Mouse (Mus musculus): ENCODE data around the gene Scube1. TPM values are rescaled to one million over a fixed set of nuclear protein-coding genes. Genes with fewer than 3 reads are reported as not detected.

The Scube1 gene
- total and polyA plus RNA-seq, 2 experiments from 2014 or later = 9.7 to 28.1 TPM

GRCm38 (mm10) chr15:83758958-83759357 is 34.1 kb upstream of the Scube1 start:
- peak; percentile 35 for DNase-seq
- 13% methylated on average over 4 of the region's 4 CpGs for WGBS
- H3K27me3 ChIP-seq (ENCODE audit: insufficient read depth, low read length) = no peaks in the 10 kb centered on the region
- no peak overlapping the region for H3K27ac ChIP-seq (ENCODE audit: low read depth, low read length)
- H3K4me3 ChIP-seq (ENCODE audit: low read depth, low read length) = no peak overlapping the region
- no peaks in the 10 kb centered on the region for H3K9me3 ChIP-seq (ENCODE audit: low read length)
- no peaks in the 10 kb centered on the region for H3K4me1 ChIP-seq (ENCODE audit: insufficient read depth)
- H3K4me2 ChIP-seq (ENCODE audit: low read depth) = no peak overlapping the region
- H3K9ac ChIP-seq = no peak overlapping the region
- H3K36me3 ChIP-seq (ENCODE audit: insufficient read depth) = no peaks in the 10 kb centered on the region
- ATAC-seq = no peak
- peak; percentile 81 for TF ChIP-seq CTCF (IDR thresholded peaks at IDR 0.05; ENCODE audit: low read depth)

- no peak for ATAC-seq
- no peak overlapping the region for H3K9ac ChIP-seq
- H3K9me3 ChIP-seq (ENCODE audit: low read length) = no peaks in the 10 kb centered on the region
Observed at GRCm38 (mm10) chr15:83756742-83757141, 31.9 kb upstream of the Scube1 start.

GRCm38 (mm10) chr15:83749436-83749835 is 24.6 kb upstream of the Scube1 start:
- ATAC-seq (no peak), DNase-seq (no peak)

More at GRCm38 (mm10) chr15:83756742-83757141, 31.9 kb upstream of the Scube1 start:
- peak; percentile 87 for TF ChIP-seq CTCF (IDR thresholded peaks at IDR 0.05; ENCODE audit: low read depth)
- DNase-seq = peak; percentile 76
- Histone ChIP-seq H3K4me3 (ENCODE audit: low read depth, low read length) (no peak overlapping the region), H3K27me3 (ENCODE audit: insufficient read depth, low read length) (no peaks in the 10 kb centered on the region), H3K36me3 (ENCODE audit: insufficient read depth) (no peaks in the 10 kb centered on the region), H3K27ac (ENCODE audit: low read depth, low read length) (no peak overlapping the region), H3K4me2 (ENCODE audit: low read depth) (no peak overlapping the region), H3K4me1 (ENCODE audit: insufficient read depth) (no peaks in the 10 kb centered on the region)
- 26% methylated on average over 9 of the region's 9 CpGs for WGBS

GRCm38 (mm10) chr15:83748986-83749385 is 24.2 kb upstream of the Scube1 start:
- DNase-seq (no peak), ATAC-seq (no peak)
- no peaks in the 10 kb centered on the region for H3K27me3 ChIP-seq (ENCODE audit: insufficient read depth, low read length)
- no peak overlapping the region for H3K9ac ChIP-seq
- H3K36me3 ChIP-seq (ENCODE audit: insufficient read depth) = no peaks in the 10 kb centered on the region
- no peak for TF ChIP-seq CTCF (IDR thresholded peaks at IDR 0.05; ENCODE audit: low read depth)
- H3K4me3 ChIP-seq (ENCODE audit: low read depth, low read length) = no peak overlapping the region
- WGBS = 73% methylated on average over 6 of the region's 6 CpGs
- H3K4me2 ChIP-seq (ENCODE audit: low read depth) = no peak overlapping the region
- no peak overlapping the region for H3K27ac ChIP-seq (ENCODE audit: low read depth, low read length)
- no peaks in the 10 kb centered on the region for H3K9me3 ChIP-seq (ENCODE audit: low read length)
- no peaks in the 10 kb centered on the region for H3K4me1 ChIP-seq (ENCODE audit: insufficient read depth)

More at GRCm38 (mm10) chr15:83749436-83749835, 24.6 kb upstream of the Scube1 start:
- H3K36me3 ChIP-seq (ENCODE audit: insufficient read depth) = no peaks in the 10 kb centered on the region
- no peak overlapping the region for H3K27ac ChIP-seq (ENCODE audit: low read depth, low read length)
- H3K4me3 ChIP-seq (ENCODE audit: low read depth, low read length) = no peak overlapping the region
- no peaks in the 10 kb centered on the region for H3K27me3 ChIP-seq (ENCODE audit: insufficient read depth, low read length)
- H3K9me3 ChIP-seq (ENCODE audit: low read length) = no peaks in the 10 kb centered on the region
- no peak for TF ChIP-seq CTCF (IDR thresholded peaks at IDR 0.05; ENCODE audit: low read depth)
- no peak overlapping the region for H3K4me2 ChIP-seq (ENCODE audit: low read depth)
- WGBS = 68% methylated on average over 9 of the region's 9 CpGs
- no peaks in the 10 kb centered on the region for H3K4me1 ChIP-seq (ENCODE audit: insufficient read depth)
- no peak overlapping the region for H3K9ac ChIP-seq

GRCm38 (mm10) chr15:83746311-83746710 is 21.5 kb upstream of the Scube1 start:
- no peaks in the 10 kb centered on the region for H3K27me3 ChIP-seq (ENCODE audit: insufficient read depth, low read length)
- no peak for TF ChIP-seq CTCF (IDR thresholded peaks at IDR 0.05; ENCODE audit: low read depth)
- no peaks in the 10 kb centered on the region for H3K9me3 ChIP-seq (ENCODE audit: low read length)
- DNase-seq (peak; percentile 57), ATAC-seq (no peak)
- 50% methylated on average over 16 of the region's 16 CpGs for WGBS
- no peak overlapping the region for H3K4me3 ChIP-seq (ENCODE audit: low read depth, low read length)
- H3K27ac ChIP-seq (ENCODE audit: low read depth, low read length) = no peak overlapping the region
- no peaks in the 10 kb centered on the region for H3K4me1 ChIP-seq (ENCODE audit: insufficient read depth)
- no peak overlapping the region for H3K4me2 ChIP-seq (ENCODE audit: low read depth)
- H3K36me3 ChIP-seq (ENCODE audit: insufficient read depth) = no peaks in the 10 kb centered on the region
- no peak overlapping the region for H3K9ac ChIP-seq

- Histone ChIP-seq H3K9ac (no peak overlapping the region), H3K27ac (ENCODE audit: low read depth, low read length) (no peak overlapping the region), H3K9me3 (ENCODE audit: low read length) (no peaks in the 10 kb centered on the region), H3K27me3 (ENCODE audit: insufficient read depth, low read length) (no peaks in the 10 kb centered on the region), H3K4me3 (ENCODE audit: low read depth, low read length) (no peak overlapping the region), H3K4me2 (ENCODE audit: low read depth) (no peak overlapping the region), H3K4me1 (ENCODE audit: insufficient read depth) (no peaks in the 10 kb centered on the region; the same call in 1 of the 2 replicates), H3K36me3 (ENCODE audit: insufficient read depth) (no peaks in the 10 kb centered on the region)
- no peak for DNase-seq
- 89% methylated on average over 1 of the region's 1 CpGs for WGBS
- TF ChIP-seq CTCF (IDR thresholded peaks at IDR 0.05; ENCODE audit: low read depth) = no peak
- ATAC-seq = no peak
Observed at GRCm38 (mm10) chr15:83742018-83742417, 17.2 kb upstream of the Scube1 start.

GRCm38 (mm10) chr15:83740676-83741422 is 16.0 kb upstream of the Scube1 start:
- H3K4me3 ChIP-seq (ENCODE audit: low read depth, low read length) = no peak overlapping the region
- no peak for TF ChIP-seq CTCF (IDR thresholded peaks at IDR 0.05; ENCODE audit: low read depth)
- H3K4me1 ChIP-seq (ENCODE audit: insufficient read depth) = no peaks in the 10 kb centered on the region; the same call in 1 of the 2 replicates
- DNase-seq = peak; percentile 14
- no peak overlapping the region for H3K4me2 ChIP-seq (ENCODE audit: low read depth)
- H3K27me3 ChIP-seq (ENCODE audit: insufficient read depth, low read length) = no peaks in the 10 kb centered on the region
- H3K36me3 ChIP-seq (ENCODE audit: insufficient read depth) = no peaks in the 10 kb centered on the region
- no peak for ATAC-seq
- no peaks in the 10 kb centered on the region for H3K9me3 ChIP-seq (ENCODE audit: low read length)
- no peak overlapping the region; the same call in 1 of the 2 replicates for H3K9ac ChIP-seq
- H3K27ac ChIP-seq (ENCODE audit: low read depth, low read length) = no peak overlapping the region
- 21% methylated on average over 21 of the region's 21 CpGs for WGBS

All from forebrain, postnatal 0 days (tissue).